Mouse (Mus musculus) ovary, postnatal 36 days (tissue): Measurements from ENCODE around the gene Ephb1.
A peak's percentile ranks its signal among the peaks of the same experiment; 100 is the strongest.

Experiments used
- DNase-seq: peaks from one replicate; pipeline ENCODE4 v3.0.0; 2022; ENCODE audit warnings: low spot score, mixed read lengths

Gene Ephb1

GRCm38 (mm10) chr9:102155876-102156275 is 198.6 kb downstream of the Ephb1 start:
- no peak for DNase-seq

- no peak for DNase-seq
Measured at GRCm38 (mm10) chr9:102139181-102139580, 215.3 kb downstream of the Ephb1 start.

- no peak for DNase-seq
Measured at GRCm38 (mm10) chr9:102138671-102139070, 215.8 kb downstream of the Ephb1 start.

- DNase-seq = no peak
Measured at GRCm38 (mm10) chr9:102138187-102138586, 216.3 kb downstream of the Ephb1 start.

- no peak for DNase-seq
Measured at GRCm38 (mm10) chr9:102130506-102130905, 224.0 kb downstream of the Ephb1 start.

GRCm38 (mm10) chr9:102126510-102126909 is 228.0 kb downstream of the Ephb1 start:
- no peak for DNase-seq

GRCm38 (mm10) chr9:102122880-102123453 is 231.5 kb downstream of the Ephb1 start:
- DNase-seq = no peak

- DNase-seq = no peak
Measured at GRCm38 (mm10) chr9:102119422-102119821, 235.1 kb downstream of the Ephb1 start.

GRCm38 (mm10) chr9:102115326-102115725 is 239.2 kb downstream of the Ephb1 start:
- DNase-seq = no peak

GRCm38 (mm10) chr9:102111471-102111870 is 243.0 kb downstream of the Ephb1 start:
- no peak for DNase-seq

- DNase-seq = no peak
Measured at GRCm38 (mm10) chr9:102107978-102108377, 246.5 kb downstream of the Ephb1 start.

GRCm38 (mm10) chr9:102107213-102107612 is 247.3 kb downstream of the Ephb1 start:
- DNase-seq = no peak

- DNase-seq = no peak
Measured at GRCm38 (mm10) chr9:102096825-102097224, 257.7 kb downstream of the Ephb1 start.

GRCm38 (mm10) chr9:102088598-102088997 is 265.9 kb downstream of the Ephb1 start:
- DNase-seq = no peak

- DNase-seq = no peak
Measured at GRCm38 (mm10) chr9:102086053-102086706, 268.3 kb downstream of the Ephb1 start.

GRCm38 (mm10) chr9:102085477-102085876 is 269.0 kb downstream of the Ephb1 start:
- DNase-seq = no peak

- no peak for DNase-seq
Measured at GRCm38 (mm10) chr9:102080934-102081333, 273.6 kb downstream of the Ephb1 start.

- no peak for DNase-seq
Measured at GRCm38 (mm10) chr9:102079151-102079550, 275.3 kb downstream of the Ephb1 start.

GRCm38 (mm10) chr9:102078238-102078637 is 276.3 kb downstream of the Ephb1 start:
- DNase-seq = no peak

- no peak for DNase-seq
Measured at GRCm38 (mm10) chr9:102075539-102075938, 279.0 kb downstream of the Ephb1 start.

- no peak for DNase-seq
Measured at GRCm38 (mm10) chr9:102073404-102073803, 281.1 kb downstream of the Ephb1 start.

- no peak for DNase-seq
Measured at GRCm38 (mm10) chr9:102069151-102069882, 285.2 kb downstream of the Ephb1 start.

- peak; percentile 26 for DNase-seq
Measured at GRCm38 (mm10) chr9:102066601-102067000, 287.9 kb downstream of the Ephb1 start.
